Mouse (Mus musculus) gastrocnemius, adult 2 months (tissue): Measurements from ENCODE around the gene Stxbp3. TPM values are rescaled to one million over a fixed set of nuclear protein-coding genes. Genes with fewer than 3 reads are reported as not detected.
"Not testable (repeated sequence)": the region's sequence is repeated elsewhere in the genome, so short reads cannot be mapped to it uniquely, and the experiment has no call there.

Experiments
- DNase-seq: peaks from one replicate; pipeline ENCODE4 v3.0.0; 2022
- H3K27ac ChIP-seq: fragments of 200-600 bp; 2 replicates; pipeline ENCODE4 v1.8.1; 2022; ENCODE audit warnings: mild to moderate bottlenecking
- H3K4me3 ChIP-seq: fragments of 200-600 bp; 2 replicates; pipeline ENCODE4 v1.8.1; 2022; ENCODE audit warnings: mild to moderate bottlenecking, moderate library complexity
- CTCF ChIP-seq: fragments of 200-600 bp; IDR thresholded peaks from 2 replicates; pipeline ENCODE4 v1.8.1; 2022; ENCODE audit warnings: antibody characterized with exemption, mild to moderate bottlenecking, moderate library complexity
- intact Hi-C: fragments of 180-260 bp; cut with DNase I; formaldehyde crosslinking; loops from one replicate; pipeline ENCODE4 v1.15.1; 2025
- total RNA-seq, 2 experiments: library from RNA; stranded (reverse); gene quantifications; 2 replicates each; pipeline ENCODE4 v1.2.3; 2021

The Stxbp3 gene
- total RNA-seq, 2 experiments from 2014 or later: 30.5 to 40.4 TPM

DNA sequence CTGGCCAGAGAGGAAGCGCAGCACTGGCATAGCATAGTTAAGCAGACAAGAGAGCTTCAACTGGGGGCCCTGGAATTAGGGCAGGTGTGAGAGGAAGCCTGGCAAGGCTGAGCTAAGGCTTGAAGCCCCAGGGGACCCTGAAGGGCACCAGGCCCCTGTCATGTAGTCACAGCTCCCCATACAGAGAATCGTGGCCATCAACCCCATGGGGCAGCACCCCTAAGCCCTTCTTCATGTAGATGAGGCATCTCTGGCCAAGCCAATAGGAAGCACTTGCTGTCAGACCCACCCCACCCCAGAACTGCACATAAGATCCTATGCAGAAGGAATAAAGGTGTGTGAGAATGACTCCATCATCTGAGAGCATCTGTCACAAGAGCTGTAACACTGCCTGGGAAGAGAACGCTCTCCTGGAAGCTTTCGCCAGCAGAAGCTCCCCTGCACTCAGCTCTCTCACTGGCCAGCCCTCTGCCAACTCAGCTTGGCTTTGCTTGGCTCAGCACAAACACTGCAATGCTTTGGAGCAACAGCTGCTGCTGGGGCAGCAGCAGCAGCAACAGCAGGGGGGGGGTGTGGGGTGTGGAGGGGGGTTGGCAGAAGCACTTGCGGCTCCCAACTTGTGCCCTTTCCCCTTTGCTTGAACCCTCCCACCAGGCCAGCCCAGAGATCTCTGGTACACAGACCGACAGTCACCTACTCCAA is 11.8 kb upstream of the Stxbp3 start:
- DNase-seq: peak; percentile 83
- Histone ChIP-seq H3K27ac (peak overlapping the region; percentile 61), H3K4me3 (no peak overlapping the region)
- no peak for TF ChIP-seq CTCF
- intact Hi-C loops: loop anchor here (5.0 kb wide), 1 partner anchor 60 kb away; the partner anchor contains the start of gene Prpf38b

DNA sequence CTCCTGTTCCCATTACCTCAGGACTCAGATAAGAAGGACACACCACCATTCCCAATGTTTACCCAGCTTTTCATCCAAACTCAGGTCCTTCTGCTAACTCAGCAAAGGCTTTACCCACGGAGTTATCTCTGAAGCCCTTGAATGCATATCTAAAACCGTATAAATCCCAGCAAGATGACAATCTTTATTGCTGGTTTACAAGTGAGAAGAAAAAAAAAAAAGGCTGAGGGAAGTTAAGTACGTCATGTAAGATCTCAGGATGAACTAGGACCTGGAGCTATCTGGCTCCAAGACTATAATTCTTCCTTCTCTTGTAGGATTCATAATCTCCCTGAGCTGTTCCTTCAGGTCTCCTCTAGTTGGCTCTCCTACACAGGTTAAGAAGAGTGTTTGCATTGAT is 11.2 kb upstream of the Stxbp3 start:
- TF ChIP-seq CTCF: no peak
- Histone ChIP-seq H3K4me3 (no peak overlapping the region), H3K27ac (no peak overlapping the region; the same call in 1 of the 2 replicates)
- DNase-seq: no peak
- intact Hi-C loops: loop anchor here (5.0 kb wide), 1 partner anchor 61 kb away; the partner anchor contains the start of gene Prpf38b

DNA sequence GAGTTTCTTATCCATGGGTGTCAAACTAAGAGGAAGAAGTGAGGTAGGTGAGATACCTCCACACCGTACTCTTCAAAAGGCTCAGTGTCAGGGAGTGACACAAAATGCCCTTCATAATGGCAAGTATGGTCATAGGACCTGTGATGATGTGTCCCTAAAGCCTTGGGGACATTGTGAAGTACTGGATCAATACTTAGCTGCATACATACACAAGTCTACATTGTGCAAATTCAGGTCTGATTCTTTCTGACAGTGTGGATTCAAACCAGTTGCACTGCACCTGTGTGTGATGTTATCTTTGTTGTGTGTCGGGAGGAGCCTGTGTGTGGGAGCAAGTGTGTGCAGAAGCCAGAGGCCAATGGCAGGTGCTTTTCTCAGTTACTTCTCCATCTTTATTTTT is 10.7 kb upstream of the Stxbp3 start:
- intact Hi-C loops: loop anchor here (5.0 kb wide), 1 partner anchor 61 kb away; the partner anchor contains the start of gene Prpf38b
- no peak overlapping the region for H3K27ac ChIP-seq
- no peak for DNase-seq
- no peak overlapping the region for H3K4me3 ChIP-seq
- no peak for TF ChIP-seq CTCF

DNA sequence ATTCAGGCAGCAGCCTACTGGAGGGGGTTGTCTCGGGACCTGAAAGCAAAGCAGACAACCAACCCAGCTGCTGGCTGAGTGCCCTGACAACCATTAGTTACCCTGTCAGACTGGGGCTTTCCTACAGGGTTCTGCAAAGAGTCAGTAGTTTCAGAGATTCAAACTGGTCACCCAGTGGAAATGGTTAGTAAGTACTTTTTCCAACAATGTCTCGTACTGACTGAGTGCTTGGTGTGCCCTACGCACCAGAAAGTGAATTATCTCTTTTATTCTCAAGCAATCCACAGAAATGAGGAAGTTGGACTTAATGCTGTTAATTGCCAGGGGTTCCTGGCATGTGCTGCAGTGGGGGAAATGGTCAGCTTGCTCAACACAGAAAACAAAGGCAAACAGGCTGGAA is 10.2 kb upstream of the Stxbp3 start:
- Histone ChIP-seq H3K4me3 (no peak overlapping the region), H3K27ac (no peak overlapping the region)
- no peak for DNase-seq
- TF ChIP-seq CTCF: no peak
- intact Hi-C loops: loop anchor here (5.0 kb wide), 1 partner anchor 62 kb away; the partner anchor contains the start of gene Prpf38b

DNA sequence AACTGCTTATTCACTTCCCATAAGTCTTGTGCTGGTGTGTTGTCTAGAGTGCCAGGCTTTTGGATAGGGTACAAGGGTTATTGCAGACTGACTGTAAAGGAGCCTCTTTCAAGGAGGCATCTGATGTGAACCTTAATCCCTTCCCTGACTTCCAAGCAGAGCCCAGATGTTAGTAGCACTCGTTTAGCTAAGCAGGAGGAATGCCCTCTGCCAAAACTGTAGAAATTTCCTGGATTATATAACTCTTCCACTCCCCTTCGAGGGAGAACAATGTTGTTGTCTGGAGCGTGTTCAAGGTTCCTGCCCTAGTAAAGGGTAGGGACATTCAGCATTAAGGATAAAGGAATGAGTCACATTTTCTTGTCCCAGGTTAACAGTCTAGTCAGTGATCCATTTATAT is 6.3 kb upstream of the Stxbp3 start:
- Histone ChIP-seq H3K4me3 (no peak overlapping the region), H3K27ac (no peak overlapping the region)
- intact Hi-C loops: no loop called here
- no peak for TF ChIP-seq CTCF
- no peak for DNase-seq

DNA sequence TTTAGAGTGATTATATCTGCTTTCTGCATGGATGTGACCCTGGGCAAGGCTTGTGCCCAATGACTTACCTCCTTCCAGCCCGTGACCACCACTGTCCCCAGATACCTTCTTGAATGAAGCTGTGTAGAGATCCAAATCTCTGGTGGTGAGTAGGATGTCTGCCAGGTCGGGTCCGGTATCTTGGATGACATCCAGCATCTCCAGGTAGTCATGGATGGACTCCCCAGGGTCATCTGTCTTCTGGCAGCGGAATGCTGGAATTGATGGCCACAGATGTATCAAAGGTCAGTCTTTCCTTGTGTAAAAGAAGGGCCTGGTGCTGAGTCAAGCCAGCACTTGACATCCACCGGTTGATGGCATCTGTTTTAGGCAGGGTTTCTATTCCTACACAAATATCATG is 4.2 kb upstream of the Stxbp3 start:
- no peak for DNase-seq
- TF ChIP-seq CTCF: no peak
- no peak overlapping the region for H3K27ac ChIP-seq
- intact Hi-C loops: loop anchor here (5.0 kb wide), 1 partner anchor 63 kb away; no protein-coding TSS in a partner anchor
- H3K4me3 ChIP-seq: no peak overlapping the region

DNA sequence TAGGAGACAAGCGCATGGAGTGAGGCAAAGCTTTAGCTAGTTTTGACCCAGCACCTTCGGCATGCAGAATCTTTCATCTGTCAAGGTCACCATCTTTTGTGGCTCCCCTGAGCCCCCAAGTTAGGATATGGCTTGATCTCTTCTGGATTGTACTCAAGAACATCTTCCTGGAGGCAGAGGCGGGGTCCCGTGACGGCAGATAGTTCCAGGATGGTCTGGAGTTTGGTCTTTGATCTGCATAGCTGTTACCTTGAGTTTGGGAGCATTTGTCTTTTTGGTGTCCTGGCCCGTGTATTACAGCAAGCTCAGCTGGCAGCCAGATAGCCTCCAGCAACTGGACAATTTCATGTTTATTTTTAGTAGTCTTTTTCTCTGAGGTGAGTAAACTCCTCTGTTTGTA is 3.7 kb upstream of the Stxbp3 start:
- intact Hi-C loops: loop anchor here (5.0 kb wide), 1 partner anchor 63 kb away; no protein-coding TSS in a partner anchor
- DNase-seq: no peak
- no peak overlapping the region for H3K27ac ChIP-seq
- TF ChIP-seq CTCF: no peak
- H3K4me3 ChIP-seq: no peak overlapping the region

DNA sequence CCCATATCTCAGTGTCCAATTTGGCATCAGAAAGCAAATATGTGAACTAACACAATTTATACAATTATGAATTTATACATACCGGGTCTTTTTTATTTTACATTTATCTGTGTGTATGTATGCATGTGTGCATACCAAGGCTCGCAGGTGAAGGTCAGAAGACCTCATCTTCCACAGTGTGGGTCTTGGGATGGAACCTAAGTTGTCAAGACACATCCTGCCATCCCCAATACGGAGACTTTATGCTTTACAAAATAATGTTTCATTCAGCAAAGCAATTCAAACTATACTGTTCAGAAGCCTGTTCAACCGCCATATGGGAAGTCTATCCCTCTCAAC is 359 bp upstream of the Stxbp3 start:
- intact Hi-C loops: loop anchor here (5.0 kb wide), 1 partner anchor 67 kb away; no protein-coding TSS in a partner anchor
- DNase-seq: no peak
- peak overlapping the region; percentile 99 for H3K27ac ChIP-seq
- no peak overlapping the region for H3K4me3 ChIP-seq
- no peak for TF ChIP-seq CTCF

DNA sequence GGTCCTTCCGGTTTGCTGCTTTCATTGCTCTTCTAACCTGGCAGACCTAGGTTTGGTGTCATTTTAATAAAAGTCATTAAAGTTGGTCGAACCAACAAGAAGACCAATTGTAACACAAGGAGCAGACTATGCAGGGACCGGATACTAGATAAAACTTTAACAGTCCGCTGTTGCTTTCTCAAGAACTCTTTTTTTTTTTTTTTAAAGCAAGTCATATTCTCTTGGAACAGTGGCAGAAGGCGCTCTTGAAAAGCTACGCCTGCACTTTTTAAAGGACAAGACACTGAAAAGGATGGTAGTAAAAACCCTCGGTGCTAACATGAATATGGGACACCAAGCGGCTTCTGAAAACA is 703 bp downstream of the Stxbp3 start:
- no peak for TF ChIP-seq CTCF
- H3K4me3 ChIP-seq: peak overlapping the region; percentile 81
- peak overlapping the region; percentile 99 for H3K27ac ChIP-seq
- intact Hi-C loops: no loop called here
- DNase-seq: no peak

DNA sequence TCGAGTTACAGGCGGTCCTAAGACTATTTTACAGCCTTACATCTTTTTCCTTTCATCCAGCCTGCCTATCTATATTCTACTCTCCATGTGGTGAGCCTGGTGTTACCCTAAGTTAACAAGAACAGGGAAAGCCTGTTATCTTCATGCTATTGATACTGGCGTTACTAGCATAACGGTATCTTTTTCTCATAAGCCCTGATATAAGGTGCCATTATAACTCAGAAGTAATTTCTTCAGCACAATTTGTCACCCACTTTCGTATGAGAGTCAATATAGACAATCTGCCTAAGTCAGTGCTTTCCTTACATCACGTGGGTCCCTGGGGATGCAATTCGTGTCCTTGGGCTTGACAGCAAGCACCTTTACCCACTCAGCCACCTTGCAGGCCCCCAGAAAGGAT is 1.3 kb downstream of the Stxbp3 start:
- Histone ChIP-seq H3K4me3 (peak overlapping the region; percentile 81), H3K27ac (peak overlapping the region; percentile 99)
- no peak for DNase-seq
- TF ChIP-seq CTCF: no peak
- intact Hi-C loops: no loop called here

DNA sequence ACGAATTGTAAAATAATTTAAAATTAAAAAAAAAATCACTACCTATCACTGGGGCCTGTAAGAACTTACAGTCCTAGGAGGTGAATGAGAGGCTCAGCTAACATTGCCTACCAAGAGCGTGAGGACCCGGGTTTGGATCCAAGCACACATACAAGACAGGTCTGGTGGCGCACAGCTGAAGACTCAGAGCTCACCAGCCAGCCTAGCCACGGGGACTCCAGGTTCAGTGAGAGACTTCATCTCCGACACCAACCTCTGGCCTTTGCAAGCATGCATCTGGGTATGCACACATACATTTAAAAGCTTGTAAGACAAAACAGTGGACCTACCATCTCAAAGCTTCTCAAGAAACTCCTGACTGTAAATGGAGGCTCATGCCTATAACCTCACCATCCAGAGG is 3.4 kb downstream of the Stxbp3 start:
- Histone ChIP-seq H3K4me3 (no peak overlapping the region), H3K27ac (no peak overlapping the region)
- TF ChIP-seq CTCF: no peak
- DNase-seq: no peak
- intact Hi-C loops: no loop called here

DNA sequence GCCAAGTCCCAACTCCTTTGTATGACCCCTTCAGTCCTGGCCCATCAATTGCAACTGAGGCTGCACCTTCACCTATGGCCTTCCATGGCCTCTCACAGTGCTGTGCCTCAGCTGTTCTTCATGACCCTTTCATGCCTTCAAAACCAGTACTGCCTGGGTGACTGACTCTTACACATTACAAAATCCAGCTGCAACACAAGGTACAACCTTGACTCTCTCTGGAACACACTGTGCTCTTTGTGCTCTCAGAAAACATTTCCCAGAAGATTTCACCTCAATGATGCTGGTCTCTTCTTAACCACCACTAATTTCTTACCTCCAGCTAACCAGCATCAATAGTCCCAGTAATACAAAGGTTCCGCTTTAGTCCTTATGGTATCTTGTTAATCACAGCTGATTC is 6.6 kb downstream of the Stxbp3 start:
- H3K4me3 ChIP-seq, H3K27ac ChIP-seq, DNase-seq, intact Hi-C loops: not testable (repeated sequence)

DNA sequence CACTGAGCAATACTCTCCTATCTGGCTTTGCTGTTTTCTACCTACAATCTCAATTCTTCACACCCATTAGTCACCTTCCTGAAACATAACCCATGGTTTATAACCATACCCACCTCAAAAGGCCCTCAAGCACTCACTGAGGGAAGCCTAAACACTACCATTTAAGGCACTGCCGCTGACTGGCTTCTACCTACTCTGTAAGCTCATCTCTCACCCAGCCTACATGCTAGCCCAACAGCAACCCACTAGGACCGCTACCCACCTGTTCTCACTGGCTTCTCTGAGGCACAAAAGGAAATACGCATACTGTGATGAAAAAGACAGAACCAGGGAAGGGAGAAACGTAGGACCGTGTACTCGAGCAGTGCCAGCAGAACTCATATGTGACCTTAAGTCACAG is 8.6 kb downstream of the Stxbp3 start:
- no peak for DNase-seq
- intact Hi-C loops: no loop called here
- no peak for TF ChIP-seq CTCF

DNA sequence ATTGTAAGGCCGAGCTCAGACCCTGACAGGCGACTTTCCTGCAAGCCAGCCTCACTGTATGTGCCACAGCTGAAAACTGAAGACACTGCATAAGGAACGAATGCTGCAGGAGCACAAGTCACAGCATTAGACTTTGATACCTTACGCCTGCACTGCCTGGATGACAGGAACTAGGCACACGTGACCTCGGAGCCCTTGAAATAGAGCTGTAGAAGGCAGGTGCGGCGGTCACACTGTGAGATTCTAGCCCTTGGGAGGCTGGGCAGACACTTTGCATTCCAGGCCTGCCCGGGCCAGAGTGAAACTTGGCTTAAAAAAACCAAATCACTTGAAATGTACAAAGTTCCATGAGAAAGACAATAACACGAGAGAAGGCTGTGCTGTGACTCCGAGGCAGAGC is 9.8 kb downstream of the Stxbp3 start:
- peak overlapping the region; percentile 61 for H3K4me3 ChIP-seq
- peak; percentile 84 for DNase-seq
- TF ChIP-seq CTCF: no peak
- intact Hi-C loops: no loop called here
- peak overlapping the region; percentile 90 for H3K27ac ChIP-seq

More for the DNA sequence above, 8.6 kb downstream of the Stxbp3 start:
- Histone ChIP-seq H3K4me3 (no peak overlapping the region), H3K27ac (peak overlapping the region; percentile 90)
